Mouse (Mus musculus): ENCODE results near the gene Hps6.

DNA sequence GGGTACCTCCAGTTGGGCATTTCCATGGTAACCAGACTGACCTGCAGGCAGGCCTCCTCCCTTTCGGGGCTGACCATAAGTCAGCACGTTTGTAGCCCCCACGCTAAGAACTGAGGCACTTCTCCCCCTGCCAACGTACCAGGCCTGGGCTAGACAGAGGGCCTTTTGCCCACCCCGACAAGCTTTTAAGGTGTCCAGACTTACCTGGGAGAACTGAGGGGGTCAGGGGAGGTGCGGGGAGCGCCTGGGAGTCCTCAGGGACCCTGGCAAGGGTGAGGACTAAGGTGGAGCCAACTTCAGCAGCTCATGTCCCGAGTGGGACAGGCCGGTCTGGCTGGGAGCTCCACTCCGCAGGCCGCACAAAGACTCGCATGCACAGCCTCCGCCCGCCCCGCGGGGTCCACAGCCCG is 35.5 kb downstream of the Hps6 start:
- TF ChIP-seq CTCF (IDR thresholded peaks at IDR 0.05; ENCODE audit: low read depth) (no peak), EP300 (IDR thresholded peaks at IDR 0.05; ENCODE audit: low read depth) (no peak)
